Mouse (Mus musculus) frontal cortex, adult (tissue): Measurements from ENCODE around the gene Cdc37.

Source experiments
- ATAC-seq: cut with Nextera tagmentation; 2 replicates; pipeline ENCODE4 v1.9.2; 2017; ENCODE audit warnings: mild to moderate bottlenecking, moderate library complexity, mixed read lengths; ENCODE audit not compliant: low TSS enrichment

The Cdc37 gene

DNA sequence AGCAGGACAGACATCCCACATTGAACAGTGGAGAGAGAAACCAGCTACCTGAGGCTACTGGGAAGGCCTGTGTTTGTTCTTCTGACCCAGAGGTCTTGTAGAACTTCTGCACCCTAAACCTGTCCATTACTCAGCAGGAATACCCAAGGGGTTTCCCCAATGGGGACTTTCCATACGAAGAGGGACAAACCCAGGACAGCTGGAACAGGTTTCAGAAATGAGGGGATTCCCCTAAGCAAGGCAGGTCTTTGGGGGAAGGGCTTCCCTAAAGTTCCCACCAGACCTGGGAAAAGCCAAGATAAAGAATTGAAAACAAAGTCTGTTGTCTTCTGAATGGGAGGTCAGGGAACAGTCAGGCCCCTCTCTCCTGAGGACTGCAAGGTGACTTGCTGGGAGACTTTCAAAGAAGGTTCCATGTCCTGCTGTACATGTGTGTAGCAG is 13.8 kb downstream of the Cdc37 start:
- ATAC-seq: no peak

DNA sequence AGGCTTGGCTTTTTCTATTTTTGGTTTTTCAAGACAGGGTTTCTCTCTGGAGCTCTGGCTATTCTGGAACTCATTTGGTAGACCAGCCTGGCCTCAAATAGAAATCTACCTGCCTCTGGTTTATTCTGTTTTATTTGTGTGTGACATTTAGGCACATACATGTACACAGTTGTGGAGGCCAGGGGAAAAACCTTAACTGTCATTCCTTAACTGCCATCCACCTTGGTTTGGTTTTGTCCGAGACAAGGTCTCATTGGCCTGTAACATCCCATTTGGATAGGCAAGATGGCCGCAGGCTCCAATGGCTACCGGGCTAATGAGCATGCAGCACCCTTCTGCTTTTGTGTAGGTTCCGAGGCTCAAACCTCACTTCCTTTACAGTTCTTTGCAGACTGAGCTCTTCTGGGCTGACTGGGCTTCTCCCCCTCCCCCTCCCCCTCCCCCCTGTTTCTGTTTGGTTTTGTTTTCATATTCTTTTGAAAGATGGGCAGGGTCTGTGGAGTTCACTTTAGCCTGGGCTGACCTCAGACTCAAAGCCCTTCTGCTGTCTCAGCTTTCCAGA is 14.4 kb downstream of the Cdc37 start:
- no peak for ATAC-seq

GRCm38 (mm10) chr9:21134595-21135328 is 15.0 kb downstream of the Cdc37 start:
- no peak for ATAC-seq

DNA sequence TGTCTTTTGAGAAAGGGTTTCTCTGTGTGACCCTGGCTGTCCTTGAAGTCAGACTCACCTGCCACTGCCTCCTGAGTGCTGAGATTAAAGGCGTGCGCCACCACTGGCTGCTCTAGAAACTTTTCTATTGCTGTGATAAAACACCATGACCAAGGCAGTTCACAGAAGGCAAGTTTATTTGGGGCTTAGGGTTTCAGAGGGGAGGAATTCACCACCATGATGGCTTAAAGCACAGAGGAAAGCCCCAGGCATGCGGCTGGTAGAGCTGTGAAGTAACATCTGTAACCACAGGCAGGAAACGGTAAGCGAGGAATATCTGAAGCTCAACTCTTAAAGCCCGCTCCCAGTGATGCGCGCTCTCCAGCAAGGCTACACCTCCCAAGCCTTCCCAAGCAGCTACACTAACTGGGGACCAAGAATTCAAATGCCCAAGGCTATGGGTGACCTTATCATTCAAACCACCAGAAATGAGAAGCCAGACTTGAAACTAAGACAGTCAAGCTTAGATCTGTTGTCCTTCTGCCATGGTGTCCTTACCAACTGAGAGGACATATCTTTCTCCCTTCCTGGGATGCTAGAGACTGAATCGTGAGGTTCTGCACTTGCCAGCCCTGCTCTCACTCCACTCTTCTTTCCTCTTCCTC is 16.6 kb downstream of the Cdc37 start:
- no peak for ATAC-seq

- no peak for ATAC-seq
Measured at GRCm38 (mm10) chr9:21132102-21132775, 17.5 kb downstream of the Cdc37 start.

GRCm38 (mm10) chr9:21131059-21131956 is 18.5 kb downstream of the Cdc37 start, which contains the start of gene Tyk2:
TSS of gene Tyk2 (minus strand) at chr9:21131243.
- ATAC-seq: peak; percentile 98

GRCm38 (mm10) chr9:21126259-21126627 is 23.5 kb downstream of the Cdc37 start:
- no peak for ATAC-seq

- ATAC-seq: no peak
Measured at GRCm38 (mm10) chr9:21125502-21126258, 24.1 kb downstream of the Cdc37 start.

DNA sequence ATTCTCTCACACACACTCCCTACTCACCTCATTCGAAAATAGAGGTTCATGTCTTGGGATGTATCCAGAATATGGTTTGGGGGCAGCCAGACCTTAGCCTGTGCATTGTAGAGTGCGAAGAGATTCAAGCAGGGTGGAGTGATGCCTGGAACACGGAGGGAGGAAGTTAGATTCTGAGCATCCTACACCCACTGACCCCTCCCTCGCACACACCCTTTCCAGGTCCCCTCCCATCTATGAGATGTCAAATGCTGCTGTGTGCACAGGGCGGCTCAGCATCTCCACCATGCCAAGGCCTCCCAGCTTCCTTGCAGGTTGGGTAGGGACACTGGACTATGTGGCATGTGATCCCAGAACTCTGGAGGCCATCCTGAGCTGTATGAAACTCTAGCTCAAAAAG is 24.9 kb downstream of the Cdc37 start:
- no peak for ATAC-seq

DNA sequence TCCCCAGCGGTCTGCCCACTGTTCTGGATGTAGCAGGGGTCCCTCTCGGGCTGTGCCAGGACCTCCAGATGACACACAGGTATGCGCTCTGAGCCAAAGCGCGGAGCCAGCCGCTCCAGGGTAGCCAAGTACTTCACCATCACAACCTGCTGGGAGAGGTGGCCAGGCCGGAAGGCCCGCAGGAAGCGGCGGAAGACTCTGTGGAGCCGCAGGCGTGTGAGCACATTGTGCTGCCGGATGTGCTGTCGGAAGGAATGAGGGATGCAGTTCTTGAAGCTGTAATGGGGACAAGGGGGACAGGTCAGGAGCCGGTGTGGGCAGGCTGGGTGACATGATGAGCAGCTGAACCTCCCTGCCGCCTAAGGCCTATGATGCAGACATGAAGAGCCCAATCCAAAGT is 28.3 kb downstream of the Cdc37 start:
- ATAC-seq: no peak

DNA sequence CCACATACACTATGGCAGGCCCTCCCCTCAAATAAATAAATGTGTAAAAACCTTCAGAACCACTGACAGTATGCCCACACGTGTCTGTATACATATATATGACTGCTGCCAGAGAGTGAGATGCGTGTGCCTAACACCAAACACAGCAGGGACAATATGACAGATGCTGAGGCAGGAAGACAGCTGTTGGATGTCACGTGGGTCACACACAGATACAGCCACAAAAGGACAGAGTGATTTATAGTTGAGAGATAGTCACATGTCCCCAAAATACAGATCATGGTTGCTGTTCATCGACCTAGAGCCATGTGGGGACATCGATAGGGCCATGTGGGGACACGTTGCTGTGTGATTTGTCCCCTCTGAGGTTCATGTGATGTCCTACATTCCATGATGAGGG is 32.7 kb downstream of the Cdc37 start:
- ATAC-seq: no peak

- ATAC-seq: no peak
Measured at GRCm38 (mm10) chr9:21115105-21115504, 34.7 kb downstream of the Cdc37 start.

- ATAC-seq: no peak
Measured at GRCm38 (mm10) chr9:21114190-21114589, 35.6 kb downstream of the Cdc37 start.

DNA sequence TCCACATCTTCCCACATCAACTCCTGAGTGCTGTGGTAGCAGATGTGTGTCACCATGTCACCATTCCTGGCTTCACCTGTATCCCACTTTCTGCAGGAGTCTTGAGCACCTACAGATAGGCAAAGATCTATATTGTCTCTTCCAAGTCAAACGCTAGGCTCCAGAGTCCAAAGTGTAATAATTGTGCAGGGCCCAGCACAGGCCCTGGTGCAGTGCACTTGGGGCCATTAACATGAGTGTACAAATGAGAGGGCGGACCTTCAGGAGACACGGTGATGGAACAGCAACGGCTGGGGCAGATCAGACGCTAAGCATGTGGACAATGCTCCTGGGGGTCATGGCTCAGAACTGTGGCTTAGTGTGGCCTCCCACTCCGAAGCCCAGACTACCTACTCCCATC is 36.0 kb downstream of the Cdc37 start:
- ATAC-seq: no peak

GRCm38 (mm10) chr9:21107607-21108237 is 42.1 kb downstream of the Cdc37 start:
- no peak for ATAC-seq

DNA sequence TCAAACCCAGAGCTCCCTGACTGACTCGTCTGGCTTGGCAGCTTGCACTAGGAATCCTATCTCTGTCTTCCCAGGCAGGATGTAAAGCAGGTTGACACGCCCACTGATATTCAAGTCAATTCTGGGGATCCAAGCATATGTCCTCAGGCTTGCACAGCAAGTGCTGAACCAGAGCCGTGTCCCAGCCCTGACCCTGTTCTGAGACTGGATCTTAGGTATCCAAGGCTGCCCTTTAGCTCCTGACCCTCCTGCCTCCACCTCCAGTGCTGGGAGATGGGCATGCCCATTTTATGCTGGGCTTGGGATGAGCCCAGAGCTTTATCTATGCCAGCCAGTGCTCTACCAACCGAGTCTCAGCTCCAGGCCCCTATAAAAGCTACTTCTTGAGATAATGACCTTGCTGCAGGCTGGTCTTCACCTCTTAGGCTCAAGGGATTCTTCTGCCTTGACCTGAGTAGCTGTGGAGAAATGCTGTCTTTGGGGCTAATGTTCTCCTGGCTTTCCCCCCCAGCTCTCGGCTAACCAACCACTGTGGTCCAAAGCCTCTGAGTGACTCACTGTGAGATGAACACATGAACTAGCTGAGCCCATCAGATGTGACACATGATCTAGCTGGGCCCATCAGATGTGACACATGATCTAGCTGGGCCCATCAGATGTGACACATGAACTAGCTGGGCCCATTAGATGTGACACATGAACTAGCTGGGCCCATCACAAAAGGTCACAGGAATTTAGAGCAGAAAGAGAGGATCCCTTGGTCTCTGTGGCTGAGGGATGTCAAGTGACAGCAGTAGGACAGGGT is 43.8 kb downstream of the Cdc37 start:
- peak; percentile 84 for ATAC-seq

GRCm38 (mm10) chr9:21104814-21105213 is 45.0 kb downstream of the Cdc37 start:
- ATAC-seq: no peak

DNA sequence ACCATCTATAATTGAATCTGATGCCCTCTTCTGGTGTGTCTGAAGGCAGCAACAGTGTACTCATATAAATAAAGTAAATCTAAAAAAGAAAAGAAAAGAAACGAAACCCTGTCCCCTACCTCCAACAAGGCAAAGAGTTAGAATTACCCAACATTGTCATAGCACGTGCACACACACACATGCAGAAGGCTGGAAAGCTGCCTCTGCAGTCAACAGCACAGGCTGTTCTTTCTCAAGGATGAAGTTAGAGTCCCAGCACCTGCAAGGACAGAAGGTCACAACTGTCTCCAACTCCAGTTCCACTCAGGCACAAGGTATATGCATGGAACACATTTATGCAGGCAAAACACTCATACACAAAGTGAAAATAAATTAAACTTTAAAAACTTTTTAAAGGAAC is 47.7 kb downstream of the Cdc37 start:
- ATAC-seq: no peak

GRCm38 (mm10) chr9:21100447-21101161 is 49.2 kb downstream of the Cdc37 start:
- no peak for ATAC-seq
